Mouse (Mus musculus): Measurements from ENCODE around the gene Syngr2.

Syngr2 gene

DNA sequence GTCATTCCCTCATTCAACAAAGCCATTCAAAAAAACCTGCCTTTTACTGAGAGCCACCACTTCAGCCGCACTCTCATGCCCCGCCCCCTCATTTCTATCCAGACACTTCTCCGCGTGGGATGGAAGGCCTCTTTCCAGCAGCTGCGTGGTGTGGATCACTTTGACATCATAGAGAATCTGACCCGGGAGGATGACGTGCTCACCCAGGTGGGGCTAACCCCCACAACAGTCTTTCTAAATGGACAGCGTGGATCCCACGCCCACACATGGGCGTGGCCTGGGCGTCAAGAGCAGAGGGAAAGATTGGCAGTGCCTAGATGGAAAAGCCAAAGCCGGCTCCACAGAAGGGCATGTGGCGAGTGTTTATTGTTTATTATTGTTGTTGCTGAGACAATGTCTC lies 26.8 kb downstream of the Syngr2 start:
- DNase-seq = no peak

GRCm38 (mm10) chr11:117838572-117838971 lies 29.1 kb downstream of the Syngr2 start:
- no peak for DNase-seq

DNA sequence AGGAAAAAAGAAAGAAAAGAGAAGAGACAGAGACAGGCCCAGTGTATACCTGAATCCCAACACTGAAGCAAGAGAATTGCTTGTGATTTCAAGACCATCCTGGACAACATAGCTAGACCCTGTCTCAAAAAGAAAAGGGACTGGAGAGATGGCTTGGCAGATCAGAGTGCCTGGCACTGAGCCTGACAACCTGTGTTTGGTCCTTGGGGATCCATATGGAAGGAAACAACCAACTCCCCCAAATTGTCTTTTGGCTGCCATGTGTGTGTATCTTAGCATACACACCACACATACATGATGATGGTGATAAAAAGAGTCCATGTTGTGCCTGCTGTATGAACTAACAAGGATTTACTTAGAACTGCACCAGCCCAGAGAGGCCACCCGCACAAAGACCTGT lies 29.6 kb downstream of the Syngr2 start:
- DNase-seq = no peak

GRCm38 (mm10) chr11:117840910-117841309 lies 31.4 kb downstream of the Syngr2 start:
- no peak for DNase-seq

- DNase-seq = no peak
These were observed 34.0 kb downstream of the Syngr2 start for GRCm38 (mm10) chr11:117843434-117843833.

DNA sequence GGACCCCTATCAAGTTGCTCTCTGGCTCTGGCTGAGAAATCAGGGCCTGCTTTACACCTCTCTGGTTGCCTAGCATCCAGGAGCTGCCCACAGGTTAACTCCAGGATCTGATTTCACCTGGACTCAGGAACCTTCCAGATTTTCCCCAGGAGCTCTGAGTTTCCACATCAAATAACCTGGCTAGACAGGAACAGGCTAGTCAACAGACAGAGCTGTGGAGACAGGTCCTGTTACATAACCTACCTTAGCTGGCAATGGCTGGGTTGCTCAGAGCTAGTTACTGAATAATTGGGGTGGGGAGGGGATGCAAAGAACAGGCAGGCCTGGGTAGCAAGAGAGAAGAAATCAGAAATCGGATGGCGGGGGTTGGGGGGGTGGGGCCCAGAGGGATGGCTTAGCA lies 35.5 kb downstream of the Syngr2 start:
- DNase-seq = no peak

GRCm38 (mm10) chr11:117845651-117846050 lies 36.2 kb downstream of the Syngr2 start:
- no peak for DNase-seq

GRCm38 (mm10) chr11:117846640-117847039 lies 37.2 kb downstream of the Syngr2 start:
- no peak for DNase-seq

DNA sequence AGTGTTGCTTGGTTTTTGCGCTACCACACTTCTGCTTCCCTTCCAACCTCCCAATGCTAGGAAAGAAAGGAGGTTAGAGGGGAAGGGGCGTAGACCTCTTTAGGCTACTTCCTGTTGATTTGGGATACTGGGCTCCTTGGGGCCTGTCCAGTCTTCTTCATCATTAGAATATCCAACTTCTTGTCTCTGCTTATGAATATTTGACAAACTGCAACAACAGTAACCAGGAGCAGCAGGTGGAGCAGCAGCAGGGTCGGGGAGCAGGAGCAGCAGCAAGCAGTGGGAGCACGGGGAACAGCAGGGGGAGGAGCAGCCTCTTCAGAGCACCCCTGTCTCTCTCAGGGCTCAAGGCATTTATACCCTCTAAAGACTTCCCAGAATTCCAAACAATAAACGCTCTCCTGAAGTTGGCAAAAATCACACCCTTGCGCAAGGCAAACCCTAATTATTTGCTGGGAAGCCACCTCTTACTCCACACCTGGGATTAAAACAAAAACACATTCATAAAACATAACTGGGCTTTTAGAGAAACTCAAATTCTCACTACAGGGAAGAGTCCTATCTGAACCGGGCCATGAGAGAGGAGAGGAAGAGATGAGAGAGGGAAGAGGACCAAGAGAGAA lies 38.2 kb downstream of the Syngr2 start:
- no peak for DNase-seq

DNA sequence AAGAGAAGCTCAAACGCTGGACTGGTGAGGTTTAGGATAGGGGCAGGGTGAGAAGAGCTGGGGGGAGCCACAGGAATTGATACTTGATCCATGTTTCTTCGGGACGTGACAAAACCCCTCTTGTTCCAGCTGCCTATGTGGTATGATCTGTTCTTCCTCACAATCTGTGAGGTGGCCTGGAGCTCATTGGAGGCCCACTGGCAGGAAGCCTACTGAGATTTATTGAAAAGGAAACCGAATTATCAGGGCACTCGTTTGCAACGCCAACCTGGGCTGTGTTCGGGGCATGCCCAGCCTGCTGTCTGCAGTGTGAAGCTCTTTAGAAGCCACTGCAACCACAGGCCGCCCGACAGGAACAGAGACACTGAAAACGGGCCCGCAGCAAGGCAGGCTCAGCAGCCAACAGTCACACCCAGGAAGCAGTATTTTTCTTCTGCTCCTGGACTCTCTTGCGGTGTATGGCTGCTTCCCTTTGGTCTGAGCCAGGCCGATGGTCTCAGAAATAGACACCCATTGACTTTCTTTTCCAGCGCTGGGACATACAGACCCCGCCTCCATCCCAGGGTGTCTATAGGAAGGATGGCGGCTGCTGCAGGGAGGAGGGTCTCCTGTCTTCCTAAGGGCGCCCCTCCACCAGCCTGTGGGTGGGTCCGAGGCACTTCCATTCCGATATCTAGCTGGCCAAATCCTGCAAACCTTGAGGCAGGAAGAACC lies 39.0 kb downstream of the Syngr2 start:
- peak in 1 of 2 experiments; percentile 27 for DNase-seq

- DNase-seq = peak; percentile 95 to 96
These were observed 39.7 kb downstream of the Syngr2 start, which contains the start of gene Birc5 for GRCm38 (mm10) chr11:117848985-117849671. Birc5 (plus strand) TSS chr11:117849251.

DNA sequence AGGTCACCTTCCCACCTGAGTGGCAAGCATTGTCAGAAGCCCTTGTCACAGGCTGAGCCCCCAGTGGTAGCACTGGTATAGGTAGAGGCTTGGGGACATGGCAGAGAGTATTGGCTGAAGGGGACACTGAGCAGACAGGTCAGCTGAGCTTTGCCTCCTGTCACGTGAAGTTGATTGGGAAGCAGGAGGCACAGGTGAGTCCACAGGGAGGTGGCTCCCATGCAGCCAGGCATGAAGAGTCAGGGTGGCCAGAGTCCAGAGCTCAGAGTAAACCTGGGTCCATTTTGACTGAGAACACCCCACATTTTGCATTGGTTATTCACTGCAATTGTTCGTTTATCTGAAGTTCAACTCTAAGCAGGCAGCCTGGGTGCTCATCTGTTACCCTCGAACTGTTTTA lies 43.4 kb downstream of the Syngr2 start:
- no peak for DNase-seq

- no peak for DNase-seq
These were observed 44.8 kb downstream of the Syngr2 start for GRCm38 (mm10) chr11:117854241-117854640.

GRCm38 (mm10) chr11:117855360-117855759 lies 45.9 kb downstream of the Syngr2 start:
- no peak for DNase-seq

GRCm38 (mm10) chr11:117855975-117856374 lies 46.5 kb downstream of the Syngr2 start:
- no peak for DNase-seq

DNA sequence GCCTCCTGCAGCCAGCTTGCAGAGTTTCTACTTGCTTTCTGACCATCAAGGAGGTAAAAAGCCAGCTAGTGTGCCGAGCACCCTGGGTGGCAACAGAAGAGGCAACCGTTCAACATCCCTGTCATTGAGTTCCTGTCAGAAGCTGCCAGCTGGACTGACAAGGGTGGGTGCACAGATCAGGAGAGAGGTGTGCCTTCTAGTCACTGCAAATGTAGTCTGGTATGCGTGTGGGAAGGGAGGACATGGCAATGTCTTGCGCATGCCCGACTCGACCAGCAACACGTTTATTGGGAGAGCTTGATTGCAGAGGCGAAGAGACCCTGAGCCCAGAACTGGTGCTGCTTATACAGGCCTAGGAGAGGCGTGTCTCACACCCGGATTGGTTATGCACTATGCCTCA lies 48.0 kb downstream of the Syngr2 start:
- no peak for DNase-seq

DNA sequence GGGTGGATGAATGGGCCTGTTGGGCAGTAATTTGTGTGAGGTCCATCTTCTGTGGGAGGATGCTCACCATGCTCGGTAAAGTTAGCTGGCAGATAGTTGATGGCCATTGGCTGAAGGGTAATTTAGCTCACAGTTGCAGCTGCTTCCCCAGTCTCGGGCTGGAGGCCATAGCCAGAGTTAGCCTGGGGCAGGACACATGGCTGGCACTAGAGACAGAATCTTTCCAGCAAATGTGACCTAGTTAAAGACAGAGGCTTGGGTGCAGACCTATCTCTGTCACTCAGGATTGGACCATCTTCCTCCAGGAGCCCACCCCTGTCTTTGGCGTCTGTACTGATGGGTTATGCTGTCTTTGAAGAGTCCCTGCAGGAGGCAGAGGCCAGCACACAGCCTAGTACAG lies 48.9 kb downstream of the Syngr2 start:
- no peak for DNase-seq

DNA sequence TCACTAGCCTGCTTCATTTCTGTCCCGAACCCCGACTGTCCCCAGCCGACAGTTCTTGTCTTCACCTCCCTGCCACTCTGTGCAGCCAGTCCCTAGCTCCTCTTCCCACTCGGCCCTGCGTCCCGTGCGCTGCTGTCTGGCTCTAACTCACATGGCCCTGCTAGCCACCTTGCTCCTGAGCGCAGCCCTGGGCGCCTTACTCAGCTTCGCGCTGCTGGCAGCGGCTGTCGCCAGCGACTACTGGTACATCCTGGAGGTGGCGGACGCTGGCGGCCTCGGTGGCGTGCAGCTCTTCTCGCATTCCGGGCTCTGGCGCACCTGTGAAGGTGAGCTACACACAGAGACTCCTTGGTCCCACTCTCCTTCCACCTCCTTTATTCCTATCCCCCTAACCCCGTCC lies 51.1 kb downstream of the Syngr2 start, which contains the start of gene Tmem235:
Tmem235 (plus strand) TSS at position 152 of the 400 bp plus-strand sequence.
- no peak for DNase-seq

DNA sequence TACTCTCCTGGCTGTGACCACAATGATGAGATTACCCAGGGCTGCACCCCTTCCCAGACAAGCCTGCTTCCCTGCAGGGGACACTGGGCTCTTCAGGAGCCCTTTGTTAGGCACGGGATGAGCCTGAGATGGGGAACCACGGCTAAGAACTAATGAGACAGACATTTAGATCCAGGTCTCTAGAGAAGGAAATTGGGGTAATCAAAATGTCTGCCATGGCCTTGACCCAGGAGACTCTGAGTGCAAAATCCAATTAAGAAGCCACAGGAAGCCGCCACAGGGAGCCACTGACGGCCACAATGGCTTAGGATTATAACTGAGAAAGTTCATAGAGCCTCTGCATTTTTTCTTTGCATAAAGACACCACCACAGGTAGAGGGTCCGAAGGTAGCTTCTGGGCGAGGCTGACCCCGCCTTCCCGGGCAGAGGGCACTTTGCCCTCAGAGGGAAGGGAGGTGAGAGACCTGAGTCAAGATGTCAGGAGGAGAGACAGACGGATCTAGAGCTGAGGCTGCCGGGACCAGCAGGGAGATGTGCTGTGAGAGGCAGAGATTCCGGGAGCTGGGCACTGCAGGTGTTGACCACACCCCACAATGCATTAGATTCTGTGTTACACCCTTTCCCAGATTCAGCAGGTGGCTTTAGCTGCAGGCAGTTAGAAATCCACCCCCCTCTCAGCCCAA lies 53.8 kb downstream of the Syngr2 start:
- DNase-seq = no peak
